Mouse (Mus musculus): ENCODE data around the gene Nacad. TPM values are rescaled to one million over a fixed set of nuclear protein-coding genes. Genes with fewer than 3 reads are reported as not detected.

The Nacad gene
- total and polyA plus RNA-seq, 3 experiments, result 0.23 to 1.4 (median 0.52) TPM

- 50% methylated on average over 3 of the region's 3 CpGs for WGBS
Measured at GRCm38 (mm10) chr11:6569410-6569777, 36.5 kb downstream of the Nacad start.

GRCm38 (mm10) chr11:6568584-6569409, 37.1 kb downstream of the Nacad start:
- peaks cover 9% of the 10 kb centered on the region for H3K4me1 ChIP-seq (ENCODE audit: control insufficient read depth, insufficient read depth, low read length)
- H3K9ac ChIP-seq (ENCODE audit: low read depth, low read length), result no peak overlapping the region
- H3K27me3 ChIP-seq (ENCODE audit: control insufficient read depth, insufficient read depth, low read length), result no peaks in the 10 kb centered on the region
- DNase-seq, result peak; percentile 51 to 61
- intact Hi-C loops (cut with DNase I), result no loop called here
- H3K27ac ChIP-seq, result peak overlapping the region; percentile 23
- peaks cover 2% of the 10 kb centered on the region for H3K79me2 ChIP-seq (replicated peaks; ENCODE audit: control insufficient read depth, insufficient read depth, low read length)
- WGBS, result 54% methylated on average over 11 of the region's 11 CpGs
- peaks cover 4% of the 10 kb centered on the region; the same call in 1 of the 2 replicates for H3K36me3 ChIP-seq (ENCODE audit: control insufficient read depth, insufficient read depth, low read length)
- no peak overlapping the region for H3K4me3 ChIP-seq
- peak; percentile 50 for TF ChIP-seq CTCF (IDR thresholded peaks at IDR 0.05)
- TF ChIP-seq EP300 (IDR thresholded peaks at IDR 0.05; ENCODE audit: insufficient read depth, low read depth, low read length), result no peak

More at GRCm38 (mm10) chr11:6569410-6569777, 36.5 kb downstream of the Nacad start:
- intact Hi-C loops (cut with DNase I), result no loop called here
- Histone ChIP-seq H3K36me3 (ENCODE audit: control insufficient read depth, insufficient read depth, low read length) (no peaks in the 10 kb centered on the region), H3K79me2 (replicated peaks; ENCODE audit: control insufficient read depth, insufficient read depth, low read length) (no peaks in the 10 kb centered on the region; the same call in 1 of the 2 replicates), H3K9ac (ENCODE audit: low read depth, low read length) (no peak overlapping the region), H3K27me3 (ENCODE audit: control insufficient read depth, insufficient read depth, low read length) (no peaks in the 10 kb centered on the region), H3K27ac (no peak overlapping the region), H3K4me3 (no peak overlapping the region), H3K4me1 (ENCODE audit: control insufficient read depth, insufficient read depth, low read length) (peaks cover 9% of the 10 kb centered on the region)
- no peak for TF ChIP-seq EP300 (IDR thresholded peaks at IDR 0.05; ENCODE audit: insufficient read depth, low read depth, low read length)
- no peak for DNase-seq

- H3K4me1 ChIP-seq (ENCODE audit: control insufficient read depth, insufficient read depth, low read length), result peaks cover 12% of the 10 kb centered on the region
- H3K4me3 ChIP-seq, result no peak overlapping the region
- no peak overlapping the region for H3K9ac ChIP-seq (ENCODE audit: low read depth, low read length)
- intact Hi-C loops (cut with DNase I), result no loop called here
- DNase-seq, result no peak
- H3K36me3 ChIP-seq (ENCODE audit: control insufficient read depth, insufficient read depth, low read length), result peaks cover 4% of the 10 kb centered on the region; the same call in 1 of the 2 replicates
- H3K79me2 ChIP-seq (replicated peaks; ENCODE audit: control insufficient read depth, insufficient read depth, low read length), result peaks cover 4% of the 10 kb centered on the region
- no peak for TF ChIP-seq EP300 (IDR thresholded peaks at IDR 0.05; ENCODE audit: insufficient read depth, low read depth, low read length)
- TF ChIP-seq POLR2A (IDR thresholded peaks at IDR 0.05; ENCODE audit: insufficient read depth, low read depth, low read length), result no peak
- no peak for TF ChIP-seq CTCF (IDR thresholded peaks at IDR 0.05)
- H3K27ac ChIP-seq, result peak overlapping the region; percentile 23; the same call in 1 of the 2 replicates
- H3K27me3 ChIP-seq (ENCODE audit: control insufficient read depth, insufficient read depth, low read length), result no peaks in the 10 kb centered on the region
- 45% methylated on average over 8 of the region's 8 CpGs for WGBS
Measured at GRCm38 (mm10) chr11:6567951-6568350, 37.9 kb downstream of the Nacad start.

GRCm38 (mm10) chr11:6566496-6566895, 39.4 kb downstream of the Nacad start:
- Histone ChIP-seq H3K9ac (ENCODE audit: low read depth, low read length) (no peak overlapping the region), H3K36me3 (ENCODE audit: control insufficient read depth, insufficient read depth, low read length) (peaks cover 4% of the 10 kb centered on the region; the same call in 1 of the 2 replicates), H3K4me1 (ENCODE audit: control insufficient read depth, insufficient read depth, low read length) (peaks cover 12% of the 10 kb centered on the region), H3K4me3 (no peak overlapping the region), H3K27ac (no peak overlapping the region), H3K79me2 (replicated peaks; ENCODE audit: control insufficient read depth, insufficient read depth, low read length) (peaks cover 4% of the 10 kb centered on the region), H3K27me3 (ENCODE audit: control insufficient read depth, insufficient read depth, low read length) (no peaks in the 10 kb centered on the region)
- no peak for DNase-seq
- 73% methylated on average over 4 of the region's 4 CpGs for WGBS
- no peak for TF ChIP-seq POLR2A (IDR thresholded peaks at IDR 0.05; ENCODE audit: insufficient read depth, low read depth, low read length)
- no peak for TF ChIP-seq CTCF (IDR thresholded peaks at IDR 0.05)
- no peak for TF ChIP-seq EP300 (IDR thresholded peaks at IDR 0.05; ENCODE audit: insufficient read depth, low read depth, low read length)
- intact Hi-C loops (cut with DNase I), result no loop called here

GRCm38 (mm10) chr11:6563201-6563600, 42.7 kb downstream of the Nacad start:
- peaks cover 10% of the 10 kb centered on the region for H3K4me1 ChIP-seq (ENCODE audit: control insufficient read depth, insufficient read depth, low read length)
- intact Hi-C loops (cut with DNase I), result no loop called here
- DNase-seq, result no peak

GRCm38 (mm10) chr11:6562359-6562758, 43.5 kb downstream of the Nacad start:
- intact Hi-C loops (cut with DNase I), result no loop called here
- peaks cover 4% of the 10 kb centered on the region for H3K79me2 ChIP-seq (replicated peaks; ENCODE audit: control insufficient read depth, insufficient read depth, low read length)
- 82% methylated on average over 6 of the region's 6 CpGs for WGBS
- peaks cover 7% of the 10 kb centered on the region for H3K4me1 ChIP-seq (ENCODE audit: control insufficient read depth, insufficient read depth, low read length)
- H3K27ac ChIP-seq, result no peak overlapping the region; the same call in 1 of the 2 replicates
- no peak for TF ChIP-seq CTCF (IDR thresholded peaks at IDR 0.05)
- DNase-seq, result peak in 1 of 2 experiments; percentile 26
- no peak overlapping the region for H3K9ac ChIP-seq (ENCODE audit: low read depth, low read length)
- H3K4me3 ChIP-seq, result no peak overlapping the region
- H3K36me3 ChIP-seq (ENCODE audit: control insufficient read depth, insufficient read depth, low read length), result peaks cover 4% of the 10 kb centered on the region; the same call in 1 of the 2 replicates
- H3K27me3 ChIP-seq (ENCODE audit: control insufficient read depth, insufficient read depth, low read length), result no peaks in the 10 kb centered on the region

More at GRCm38 (mm10) chr11:6563201-6563600, 42.7 kb downstream of the Nacad start:
- H3K27me3 ChIP-seq (ENCODE audit: control insufficient read depth, insufficient read depth, low read length), result no peaks in the 10 kb centered on the region
- peaks cover 4% of the 10 kb centered on the region; the same call in 1 of the 2 replicates for H3K36me3 ChIP-seq (ENCODE audit: control insufficient read depth, insufficient read depth, low read length)
- peaks cover 4% of the 10 kb centered on the region for H3K79me2 ChIP-seq (replicated peaks; ENCODE audit: control insufficient read depth, insufficient read depth, low read length)
- H3K27ac ChIP-seq, result no peak overlapping the region
- TF ChIP-seq POLR2A (IDR thresholded peaks at IDR 0.05; ENCODE audit: insufficient read depth, low read depth, low read length) (no peak), EP300 (IDR thresholded peaks at IDR 0.05; ENCODE audit: insufficient read depth, low read depth, low read length) (no peak)
- 82% methylated on average over 4 of the region's 4 CpGs for WGBS
- no peak overlapping the region for H3K4me3 ChIP-seq
- no peak overlapping the region for H3K9ac ChIP-seq (ENCODE audit: low read depth, low read length)
